Mouse (Mus musculus) hindbrain, embryonic 10.5 days (tissue): ENCODE measurements around the gene Tifa. TPM values are rescaled to one million over a fixed set of nuclear protein-coding genes. Genes with fewer than 3 reads are reported as not detected.

Source experiments
- DNase-seq: peaks from one replicate; pipeline ENCODE4 v3.0.0-alpha.2; 2017; ENCODE audit warnings: low spot score
- H3K27ac ChIP-seq: fragments of 300-500 bp; sonication (generic); 2 replicates; pipeline ENCODE4 v1.5.1; 2016; ENCODE audit warnings: mild to moderate bottlenecking, moderate library complexity
- H3K27me3 ChIP-seq: fragments of 300-500 bp; sonication (generic); 2 replicates; pipeline ENCODE4 v1.6.1; 2016; ENCODE audit warnings: mild to moderate bottlenecking; ENCODE audit not compliant: poor library complexity, insufficient read depth, severe bottlenecking
- H3K36me3 ChIP-seq: fragments of 300-500 bp; sonication (generic); 2 replicates; pipeline ENCODE4 v1.6.1; 2016; ENCODE audit warnings: mild to moderate bottlenecking, moderate library complexity
- H3K4me1 ChIP-seq: fragments of 300-500 bp; sonication (generic); replicated peaks from 2 replicates; pipeline ENCODE4 v1.6.1; 2016; ENCODE audit warnings: mild to moderate bottlenecking
- H3K4me3 ChIP-seq: fragments of 300-500 bp; sonication (generic); 2 replicates; pipeline ENCODE4 v1.5.1; 2016; ENCODE audit warnings: mild to moderate bottlenecking, moderate library complexity
- H3K9me3 ChIP-seq: fragments of 300-500 bp; sonication (generic); 2 replicates; pipeline ENCODE4 v1.6.1; 2016; ENCODE audit warnings: mild to moderate bottlenecking, moderate library complexity
- WGBS: fragments of 180-500 bp; shearing (Covaris S2); methylation state at CpG from one replicate; pipeline ENCODE4 v1.1.7; 2016; 5-methylcytosine and 5-hydroxymethylcytosine counted together
- polyA plus RNA-seq: library from polyadenylated mRNA; unstranded; fragments of >200 nt; fragmentation: Nextera tagmentation; extraction: Ambion mirVana; gene quantifications from 2 replicates; pipeline ENCODE4 v1.2.1, GENCODE M21; 2016

Gene Tifa
- 2.0 and 2.3 TPM in 2 replicates for polyA plus RNA-seq

DNA sequence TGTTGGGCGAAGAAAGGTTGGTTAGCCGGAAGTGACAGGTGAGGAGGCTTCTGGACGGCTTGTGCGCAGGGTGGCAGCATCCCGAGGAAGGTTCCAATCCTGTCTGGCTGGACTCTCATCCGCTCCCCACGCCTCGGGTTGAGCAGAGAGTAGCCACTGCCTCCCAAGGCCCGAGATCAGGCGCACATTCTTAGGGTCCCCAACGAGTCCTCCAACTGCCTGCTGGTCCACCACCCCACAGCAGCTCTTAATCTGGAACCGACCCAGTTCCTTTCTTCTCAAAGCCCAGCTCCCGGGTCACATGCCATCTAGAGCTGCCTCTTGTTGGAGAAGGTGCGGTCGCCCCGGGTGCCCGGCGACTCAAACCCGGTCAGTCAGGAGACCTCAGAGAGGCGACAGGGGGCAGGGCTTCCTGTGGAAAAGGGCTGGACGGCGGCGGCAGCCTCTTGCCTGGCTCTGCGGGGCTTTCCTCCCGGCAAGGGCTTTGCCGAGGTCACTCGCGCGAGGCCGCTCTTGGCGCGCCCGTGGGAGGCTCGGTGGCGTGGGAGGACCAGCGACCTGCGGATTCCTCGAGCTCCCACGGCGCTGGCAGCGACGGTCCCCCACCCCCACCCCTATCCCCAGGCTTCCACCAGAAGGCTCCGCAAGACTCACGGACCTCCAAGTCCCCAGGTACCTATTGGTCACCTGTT, at the start of gene Tifa:
Gene Tifa, plus strand, starts transcription at position 306 of the 692 bp plus-strand sequence.
- H3K4me1 ChIP-seq = peaks cover 25% of the 10 kb centered on the region
- no peaks in the 10 kb centered on the region for H3K9me3 ChIP-seq
- H3K27ac ChIP-seq = peak within 1 kb of the TSS; percentile 75
- under 1% methylated on average over 44 of the region's 44 CpGs for WGBS
- no peaks in the 10 kb centered on the region for H3K36me3 ChIP-seq
- peak within 1 kb of the TSS; percentile 70 for H3K4me3 ChIP-seq
- peak; percentile 64 for DNase-seq
- peaks cover 67% of the 10 kb centered on the region for H3K27me3 ChIP-seq

DNA sequence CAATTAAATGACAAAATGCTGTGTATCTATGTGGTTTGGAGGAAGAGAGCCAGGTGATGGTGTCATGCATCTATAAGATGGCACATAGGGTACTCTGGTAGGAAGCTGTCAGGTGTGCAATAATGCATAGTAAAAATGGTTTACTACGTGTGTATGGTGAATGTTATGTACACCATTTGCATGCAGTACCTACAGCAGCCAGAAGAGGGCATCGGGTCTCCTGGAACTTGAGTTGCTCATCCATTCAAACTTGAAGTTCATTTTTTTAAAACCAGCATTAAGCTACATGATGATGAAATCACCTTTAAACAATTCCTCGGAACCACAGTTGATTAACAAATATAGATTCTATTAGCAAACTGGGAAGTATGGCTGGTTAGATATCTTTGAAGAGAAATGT, 48.1 kb upstream of the Tifa start:
- H3K4me1 ChIP-seq = peaks cover 29% of the 10 kb centered on the region
- no peak overlapping the region for H3K27ac ChIP-seq
- 92% methylated on average over 3 of the region's 3 CpGs for WGBS
- H3K4me3 ChIP-seq = no peak overlapping the region
- H3K36me3 ChIP-seq = no peaks in the 10 kb centered on the region
- no peaks in the 10 kb centered on the region for H3K9me3 ChIP-seq
- no peak for DNase-seq
- peaks cover 26% of the 10 kb centered on the region for H3K27me3 ChIP-seq

DNA sequence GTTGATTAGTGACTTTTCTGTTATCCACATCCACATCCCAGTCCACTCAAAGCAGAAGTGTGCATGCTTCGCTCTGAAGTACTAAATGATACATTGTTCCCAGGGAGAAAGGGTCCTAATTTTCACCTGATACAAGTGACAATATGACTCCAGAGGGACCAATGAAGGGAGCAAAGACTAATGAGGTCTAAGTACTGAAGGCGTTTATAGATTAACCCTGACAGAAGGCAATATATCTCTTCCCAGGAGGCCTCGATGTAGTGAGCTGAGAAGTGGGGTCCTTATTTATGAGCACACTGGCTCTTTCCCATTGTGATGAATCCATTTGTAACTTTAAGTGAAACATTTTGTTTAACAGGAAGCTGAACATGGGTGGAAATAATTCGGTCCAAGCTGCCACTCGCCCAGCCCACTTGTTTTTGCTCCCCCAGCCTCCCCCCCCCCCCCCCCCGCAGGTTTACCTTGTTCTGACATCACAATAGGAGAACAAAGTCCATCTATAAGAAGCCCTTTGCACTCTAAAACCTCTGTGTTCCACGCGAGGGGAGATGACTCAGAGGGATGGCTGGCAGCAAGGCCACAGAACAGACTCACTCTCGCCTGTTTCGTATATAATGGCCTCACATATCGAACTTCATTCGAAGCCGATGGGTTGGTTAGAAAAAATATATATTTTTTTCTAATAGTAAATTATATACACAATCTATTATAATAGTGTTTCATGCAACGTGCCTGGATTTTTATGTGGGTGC, 45.8 kb upstream of the Tifa start:
- no peak overlapping the region for H3K4me3 ChIP-seq
- H3K27ac ChIP-seq = no peak overlapping the region
- no peak for DNase-seq

DNA sequence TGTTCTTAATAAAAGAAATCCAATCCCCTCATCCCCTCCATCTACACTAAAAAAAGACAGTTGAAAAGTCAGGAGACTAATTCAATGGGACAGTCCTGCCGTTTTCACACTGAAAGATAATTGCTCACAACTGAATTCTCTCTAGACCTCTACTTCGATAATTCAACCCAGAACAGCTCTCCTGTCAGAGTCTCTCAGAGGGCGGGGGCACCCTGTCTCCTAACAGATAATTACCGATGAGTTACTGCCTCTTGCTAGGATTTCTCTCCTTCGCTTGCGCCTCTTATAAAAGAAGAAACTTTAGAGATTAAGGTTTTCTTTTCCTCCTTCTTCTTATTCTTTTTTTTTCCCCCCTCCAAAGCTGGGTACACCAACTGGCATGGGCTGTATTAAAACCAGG, 44.1 kb upstream of the Tifa start:
- Histone ChIP-seq H3K27me3 (peaks cover 48% of the 10 kb centered on the region), H3K36me3 (no peaks in the 10 kb centered on the region), H3K27ac (peak overlapping the region; percentile 77), H3K4me1 (peaks cover 60% of the 10 kb centered on the region), H3K9me3 (no peaks in the 10 kb centered on the region), H3K4me3 (no peak overlapping the region)
- no peak for DNase-seq
- WGBS = 46% methylated on average over 6 of the region's 6 CpGs

More for the DNA sequence above, 45.8 kb upstream of the Tifa start:
- peaks cover 46% of the 10 kb centered on the region for H3K27me3 ChIP-seq
- H3K36me3 ChIP-seq = no peaks in the 10 kb centered on the region
- H3K4me1 ChIP-seq = peaks cover 43% of the 10 kb centered on the region
- no peaks in the 10 kb centered on the region for H3K9me3 ChIP-seq
- WGBS = 75% methylated on average over 14 of the region's 14 CpGs

DNA sequence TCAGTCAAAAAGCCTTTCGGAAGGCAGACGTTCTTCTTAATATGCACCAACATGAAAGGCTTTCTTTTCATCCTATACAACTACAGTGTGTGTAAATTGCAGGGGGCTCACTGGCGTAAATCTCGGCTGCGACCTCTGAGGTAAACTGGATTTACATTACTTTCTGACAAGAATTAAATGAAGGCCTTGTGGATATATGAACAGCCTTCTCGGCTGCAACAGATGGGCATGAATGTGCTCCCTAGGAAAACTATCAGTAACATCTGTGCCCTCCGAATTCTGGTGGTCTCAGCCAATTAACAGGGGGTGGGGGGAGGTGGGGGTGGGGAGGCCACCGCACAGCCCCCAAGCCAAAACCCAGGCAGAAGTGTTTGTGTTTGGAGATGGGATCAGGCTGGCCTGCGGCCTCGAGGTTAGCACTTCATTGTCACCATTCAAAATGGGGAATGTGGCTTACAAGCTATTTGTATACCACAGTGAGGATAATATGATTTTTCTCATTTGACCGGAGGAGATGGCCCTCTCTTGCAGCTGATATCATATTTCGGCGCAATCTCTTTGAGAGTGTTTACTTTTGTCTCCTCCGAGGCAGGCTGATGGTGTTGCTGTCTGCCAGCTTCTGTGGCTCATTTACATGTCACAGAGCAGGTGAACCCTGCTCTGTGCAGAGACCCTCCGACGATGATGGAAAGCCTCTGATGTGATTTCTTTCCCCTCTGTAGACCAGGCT, 43.5 kb upstream of the Tifa start:
- Histone ChIP-seq H3K4me1 (peaks cover 66% of the 10 kb centered on the region), H3K27me3 (peaks cover 54% of the 10 kb centered on the region), H3K4me3 (no peak overlapping the region)

DNA sequence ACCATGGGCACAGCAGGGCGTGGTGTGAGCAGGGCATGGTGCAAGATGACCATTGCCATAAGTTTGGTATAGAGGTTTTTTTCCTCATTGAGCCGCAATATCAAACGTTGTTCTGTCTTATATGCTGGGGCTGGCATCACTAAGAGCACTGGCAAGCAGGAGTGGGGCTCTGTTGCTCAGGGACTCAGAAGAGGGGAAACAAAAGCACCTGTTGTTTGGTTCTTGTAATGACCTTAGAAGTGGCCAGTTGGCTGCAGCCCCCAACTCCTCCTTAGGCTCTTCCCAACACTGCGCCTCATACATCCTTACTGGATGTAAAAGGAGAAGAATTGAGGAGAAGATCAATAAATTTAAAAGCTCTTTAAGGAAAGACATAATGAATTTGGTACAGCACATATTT, 41.0 kb upstream of the Tifa start:
- WGBS = 46% methylated on average over 4 of the region's 4 CpGs
- H3K27ac ChIP-seq = peak overlapping the region; percentile 86
- peaks cover 77% of the 10 kb centered on the region for H3K27me3 ChIP-seq
- H3K4me3 ChIP-seq = peak overlapping the region; percentile 42; the same call in 1 of the 2 replicates
- peaks cover 64% of the 10 kb centered on the region for H3K4me1 ChIP-seq
- H3K36me3 ChIP-seq = no peaks in the 10 kb centered on the region
- no peaks in the 10 kb centered on the region for H3K9me3 ChIP-seq
- DNase-seq = peak; percentile 22

More for the DNA sequence above, 43.5 kb upstream of the Tifa start:
- peak; percentile 48 for DNase-seq
- H3K27ac ChIP-seq = peak overlapping the region; percentile 77
- WGBS = 15% methylated on average over 16 of the region's 16 CpGs
- H3K36me3 ChIP-seq = no peaks in the 10 kb centered on the region
- H3K9me3 ChIP-seq = no peaks in the 10 kb centered on the region

DNA sequence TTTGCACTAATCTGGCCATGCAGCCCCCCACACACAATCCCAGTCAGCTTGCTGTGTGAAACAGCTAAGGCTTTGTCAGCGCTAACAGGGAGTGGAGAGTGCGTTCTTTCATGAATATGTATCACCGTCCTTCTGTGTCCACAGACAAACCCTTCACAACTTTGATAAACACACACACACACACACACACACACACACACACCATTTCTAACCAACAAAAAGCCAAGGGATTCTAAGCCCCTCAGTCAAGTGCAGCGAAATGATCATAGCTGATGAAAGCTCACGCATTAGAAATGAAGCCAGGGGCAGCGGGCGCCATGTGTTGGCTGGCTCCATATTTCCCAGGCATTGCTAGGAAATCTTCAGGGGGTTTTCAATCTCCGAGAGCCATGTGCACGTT, 40.3 kb upstream of the Tifa start:
- WGBS = 6% methylated on average over 9 of the region's 9 CpGs
- peak overlapping the region; percentile 86 for H3K27ac ChIP-seq
- H3K36me3 ChIP-seq = no peaks in the 10 kb centered on the region
- peak overlapping the region; percentile 42 for H3K4me3 ChIP-seq
- H3K9me3 ChIP-seq = no peaks in the 10 kb centered on the region
- DNase-seq = peak; percentile 68
- peaks cover 59% of the 10 kb centered on the region for H3K4me1 ChIP-seq
- H3K27me3 ChIP-seq = peaks cover 82% of the 10 kb centered on the region

DNA sequence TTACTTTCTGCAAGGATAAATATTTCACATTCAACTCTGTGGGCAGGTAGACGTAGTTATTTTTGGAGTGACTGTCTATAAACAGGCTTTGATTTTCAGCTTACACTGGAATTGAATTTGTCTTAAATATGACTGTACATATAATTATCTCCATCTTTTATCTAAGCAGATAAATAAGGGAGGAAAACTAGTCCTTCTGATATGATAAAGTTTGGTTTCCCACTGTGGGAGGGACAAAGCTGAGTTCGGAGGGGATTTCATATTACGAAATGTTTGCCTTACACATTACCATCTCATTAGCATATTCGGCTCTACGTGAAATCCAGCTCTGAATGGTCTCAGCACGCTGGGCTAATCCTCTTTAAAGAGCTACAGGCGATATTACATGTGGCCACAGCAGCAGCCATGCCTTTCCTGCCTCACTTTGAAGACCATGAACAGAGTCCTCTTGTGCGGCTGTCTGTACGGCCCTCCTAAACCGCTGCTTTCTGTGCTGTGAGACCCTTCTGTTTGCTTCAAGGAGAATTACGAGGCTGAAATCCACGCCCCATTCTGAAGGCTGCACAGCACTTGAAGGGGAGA, 39.5 kb upstream of the Tifa start:
- H3K4me3 ChIP-seq = peak overlapping the region; percentile 42
- peak overlapping the region; percentile 86 for H3K27ac ChIP-seq
- whole genome bisulfite sequencing = 8% methylated on average over 12 of the region's 12 CpGs
- H3K9me3 ChIP-seq = no peaks in the 10 kb centered on the region
- DNase-seq = peak; percentile 53
- H3K4me1 ChIP-seq = peaks cover 51% of the 10 kb centered on the region
- H3K36me3 ChIP-seq = no peaks in the 10 kb centered on the region
- peaks cover 82% of the 10 kb centered on the region for H3K27me3 ChIP-seq

DNA sequence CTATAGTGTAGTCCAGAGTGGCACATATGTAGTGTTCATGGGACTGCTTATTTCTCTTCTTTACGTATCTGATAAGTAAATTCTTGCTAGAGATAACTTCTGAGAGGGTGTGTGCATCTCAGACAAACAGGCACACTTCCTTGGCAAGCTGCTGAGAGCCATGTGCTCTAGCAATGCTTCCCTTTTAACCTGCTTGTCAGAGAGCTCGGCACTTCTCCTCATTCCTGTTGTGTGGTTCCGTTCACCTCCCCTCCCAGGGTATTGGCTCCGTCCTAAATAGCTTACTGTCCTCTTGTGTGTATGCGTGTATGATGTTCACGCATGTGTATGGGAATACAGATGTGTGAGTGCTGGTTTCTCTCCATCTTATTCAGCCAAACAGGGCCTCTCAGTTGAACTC, 33.1 kb upstream of the Tifa start:
- no peak overlapping the region for H3K4me3 ChIP-seq
- no peaks in the 10 kb centered on the region for H3K9me3 ChIP-seq
- H3K36me3 ChIP-seq = no peaks in the 10 kb centered on the region
- H3K27me3 ChIP-seq = peaks cover 96% of the 10 kb centered on the region
- peaks cover 13% of the 10 kb centered on the region for H3K4me1 ChIP-seq
- DNase-seq = no peak
- H3K27ac ChIP-seq = no peak overlapping the region
- 86% methylated on average over 6 of the region's 6 CpGs for WGBS

DNA sequence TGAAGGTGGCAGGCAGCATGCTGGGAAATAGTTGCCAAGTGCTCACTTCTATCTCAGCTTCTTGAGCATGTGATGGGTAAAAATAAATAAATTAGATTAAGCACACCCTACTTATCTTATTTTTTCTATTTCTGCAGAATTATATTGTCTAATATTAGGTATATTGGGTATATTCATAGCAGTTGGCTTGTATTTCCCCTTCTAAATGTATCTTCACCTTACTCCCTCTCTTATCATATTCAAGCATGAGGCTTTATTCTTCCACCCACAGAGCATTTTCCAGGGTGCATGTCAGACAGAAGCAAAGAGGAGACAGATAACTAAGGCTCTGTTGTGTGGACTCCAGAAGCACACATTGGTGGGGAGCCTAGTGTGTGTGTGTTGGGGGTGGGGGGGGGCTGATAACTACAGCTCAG, 31.7 kb upstream of the Tifa start:
- no peak for DNase-seq
- Histone ChIP-seq H3K4me3 (no peak overlapping the region), H3K27ac (peak overlapping the region; percentile 50), H3K9me3 (no peaks in the 10 kb centered on the region), H3K36me3 (no peaks in the 10 kb centered on the region), H3K4me1 (peaks cover 13% of the 10 kb centered on the region), H3K27me3 (peaks cover 97% of the 10 kb centered on the region)

DNA sequence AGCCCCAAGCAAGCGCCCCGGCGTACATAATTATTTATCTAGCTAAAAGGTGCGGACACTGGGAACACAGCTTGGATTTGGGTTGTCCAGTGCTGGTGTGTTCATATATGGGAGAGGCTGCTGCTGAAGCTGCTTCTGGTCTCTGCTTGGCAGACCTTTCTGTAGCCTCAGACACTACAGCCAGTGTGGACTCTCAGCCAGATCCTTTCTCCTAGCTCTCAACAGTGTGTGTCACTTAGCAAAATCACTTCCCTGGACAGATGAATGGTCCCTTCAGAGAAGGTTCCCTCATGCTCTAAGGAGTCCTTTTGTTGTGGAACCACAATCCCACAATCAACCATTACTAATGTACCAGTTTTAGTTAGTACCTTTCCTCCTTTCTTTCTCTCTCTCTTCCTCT, 30.8 kb upstream of the Tifa start:
- no peak overlapping the region for H3K4me3 ChIP-seq
- peaks cover 91% of the 10 kb centered on the region for H3K27me3 ChIP-seq
- H3K9me3 ChIP-seq = no peaks in the 10 kb centered on the region
- WGBS = 54% methylated on average over 4 of the region's 4 CpGs
- no peaks in the 10 kb centered on the region for H3K36me3 ChIP-seq
- no peak for DNase-seq
- peak overlapping the region; percentile 72 for H3K27ac ChIP-seq
- H3K4me1 ChIP-seq = peaks cover 13% of the 10 kb centered on the region

DNA sequence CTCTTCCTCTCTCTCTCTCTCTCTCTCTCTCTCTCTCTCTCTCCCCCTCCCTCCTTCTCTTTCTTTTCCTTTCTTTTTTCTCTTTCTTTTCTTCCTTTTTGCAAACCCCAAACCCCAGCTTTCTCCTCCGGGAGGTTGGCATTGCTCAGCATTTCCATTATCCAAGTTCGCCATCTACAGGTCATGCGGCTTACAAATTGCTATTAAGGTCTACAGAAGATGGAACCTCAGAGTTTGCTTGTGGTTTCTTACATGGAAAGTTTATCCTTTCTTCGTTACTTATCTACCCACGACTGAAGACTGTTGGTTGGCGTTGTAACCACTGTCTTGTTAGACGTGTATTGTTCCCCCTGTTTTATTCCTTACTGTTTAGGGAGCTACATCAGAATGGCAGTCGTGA, 30.4 kb upstream of the Tifa start:
- peak; percentile 34 for DNase-seq
- 22% methylated on average over 8 of the region's 8 CpGs for WGBS
- H3K27ac ChIP-seq = peak overlapping the region; percentile 72; the same call in 1 of the 2 replicates
- H3K4me3 ChIP-seq = no peak overlapping the region
- H3K4me1 ChIP-seq = peaks cover 13% of the 10 kb centered on the region
- H3K27me3 ChIP-seq = peaks cover 90% of the 10 kb centered on the region
- H3K9me3 ChIP-seq = no peaks in the 10 kb centered on the region
- H3K36me3 ChIP-seq = no peaks in the 10 kb centered on the region
